Mouse (Mus musculus) C2C12 (cell line): ENCODE measurements at regions not wholly inside any gene's neighbourhood (a gene's known extent, or its start where the extent isn't known, plus 50 kb on each side); places are given as distances from the start of the nearest gene placed in this dataset.

Experiments
- CTCF ChIP-seq: IDR thresholded peaks from one replicate; pipeline ENCODE4 v1.5.1; 2011; ENCODE audit not compliant: control insufficient read depth, insufficient read depth, insufficient read length
- FOSL1 ChIP-seq: IDR thresholded peaks from one replicate; pipeline ENCODE4 v1.8.0; 2011; ENCODE audit warnings: mild to moderate bottlenecking, low read length; ENCODE audit not compliant: poor library complexity, insufficient read depth, severe bottlenecking
- MAX ChIP-seq: IDR thresholded peaks from one replicate; pipeline ENCODE4 v1.6.1; 2011; ENCODE audit warnings: mild to moderate bottlenecking, control low read depth
- MYOG ChIP-seq: IDR thresholded peaks from one replicate; pipeline ENCODE4 v1.6.1; 2011; ENCODE audit not compliant: control insufficient read depth, insufficient read length; ENCODE audit errors: extremely low read depth

GRCm38 (mm10) chr3:137281052-137281451 is 59.8 kb upstream of the Emcn start:
- no peak for TF ChIP-seq CTCF
- TF ChIP-seq MAX = no peak
- no peak for TF ChIP-seq MYOG
- TF ChIP-seq FOSL1 = no peak
